Mouse (Mus musculus) CH12.LX (cell line): Measurements from ENCODE around the gene Kansl3. TPM values are rescaled to one million over a fixed set of nuclear protein-coding genes. Genes with fewer than 3 reads are reported as not detected.
A peak's percentile ranks its signal among the peaks of the same experiment; 100 is the strongest.

ENCODE experiments used
- DNase-seq: peaks from one replicate; pipeline ENCODE4 v3.0.0-alpha.2; 2013; ENCODE audit errors: extremely low read depth
- H3K27ac ChIP-seq: 2 replicates; pipeline ENCODE4 v1.5.1; 2012; ENCODE audit warnings: low read depth, mild to moderate bottlenecking, control low read depth, moderate library complexity; ENCODE audit not compliant: insufficient read depth
- H3K27me3 ChIP-seq: replicated peaks from 2 replicates; pipeline ENCODE3; 2012; ENCODE audit warnings: inconsistent platforms
- H3K36me3 ChIP-seq, 2 experiments: replicated peaks in 1 of 2; 2 replicates each; pipeline versions ENCODE3 to v1.6.1; 2012; ENCODE audit warnings: inconsistent platforms in 1 of 2, low read length in 1 of 2, mild to moderate bottlenecking in 1 of 2, mixed read lengths in 1 of 2, moderate library complexity in 1 of 2; ENCODE audit not compliant: control insufficient read depth in 1 of 2, insufficient read depth in 1 of 2
- H3K4me1 ChIP-seq, 2 experiments: 2 replicates each; pipeline ENCODE4 v1.6.1; 2012; ENCODE audit warnings: inconsistent platforms in 1 of 2, moderate library complexity in 1 of 2; ENCODE audit not compliant: insufficient read depth in 2 of 2, control insufficient read depth in 1 of 2
- H3K4me2 ChIP-seq: 2 replicates; pipeline ENCODE4 v1.6.1; 2012; ENCODE audit warnings: low read depth, mild to moderate bottlenecking, control low read depth; ENCODE audit not compliant: poor library complexity, insufficient read depth, severe bottlenecking
- H3K4me3 ChIP-seq, 3 experiments: fragments of 150-350 bp in 1 of 3; sonication (generic) in 1 of 3; replicated peaks in 1 of 3; 2 replicates each; pipeline versions ENCODE3 to v1.5.1; 2011 to 2012; ENCODE audit warnings: low read depth in 2 of 3, low read length in 2 of 3, mild to moderate bottlenecking in 2 of 3, moderate library complexity in 2 of 3, control low read depth in 1 of 3, improper control_type of control experiment in 1 of 3, inconsistent platforms in 1 of 3, mixed read lengths in 1 of 3; ENCODE audit not compliant: poor library complexity in 1 of 3
- H3K79me2 ChIP-seq: replicated peaks from 2 replicates; pipeline ENCODE4 v1.6.1; 2012; ENCODE audit warnings: mild to moderate bottlenecking, moderate library complexity; ENCODE audit not compliant: control insufficient read depth, poor library complexity, insufficient read depth, severe bottlenecking; ENCODE audit errors: extremely low read depth
- H3K9ac ChIP-seq: 2 replicates; pipeline ENCODE4 v1.6.1; 2012; ENCODE audit warnings: low read depth, mild to moderate bottlenecking, control low read depth, moderate library complexity; ENCODE audit not compliant: insufficient read depth
- H3K9me3 ChIP-seq: replicated peaks from 2 replicates; pipeline ENCODE3; 2012; ENCODE audit warnings: low read length, inconsistent platforms, mixed read lengths
- BHLHE40 ChIP-seq: IDR thresholded peaks from 2 replicates; pipeline ENCODE4 v1.6.1; 2011; ENCODE audit warnings: mild to moderate bottlenecking, low read depth, low read length, improper control_type of control experiment
- CHD1 ChIP-seq: IDR thresholded peaks from 2 replicates; pipeline ENCODE4 v1.6.1; 2012; ENCODE audit warnings: low read depth, low read length, improper control_type of control experiment, inconsistent platforms
- CHD2 ChIP-seq: IDR thresholded peaks from 2 replicates; pipeline ENCODE4 v1.6.1; 2011; ENCODE audit warnings: low read length, improper control_type of control experiment
- E2F4 ChIP-seq: IDR thresholded peaks from 2 replicates; pipeline ENCODE4 v1.6.1; 2011; ENCODE audit warnings: low read depth, low read length, improper control_type of control experiment; ENCODE audit not compliant: insufficient replicate concordance
- ELF1 ChIP-seq: IDR thresholded peaks from 2 replicates; pipeline ENCODE4 v1.6.1; 2014; ENCODE audit warnings: low read depth, mild to moderate bottlenecking, inconsistent platforms, low read length, improper control_type of control experiment
- ETS1 ChIP-seq: conservative IDR thresholded peaks from 2 replicates; pipeline ENCODE4 v1.6.1; 2012; ENCODE audit warnings: low read depth, mild to moderate bottlenecking, inconsistent platforms, low read length, improper control_type of control experiment, moderate library complexity
- IRF4 ChIP-seq: IDR thresholded peaks from 2 replicates; pipeline ENCODE4 v1.6.1; 2014; ENCODE audit warnings: low read depth, mild to moderate bottlenecking, inconsistent platforms, low read length, improper control_type of control experiment
- JUN ChIP-seq: IDR thresholded peaks from 2 replicates; pipeline ENCODE4 v1.6.1; 2011; ENCODE audit warnings: low read depth, mild to moderate bottlenecking, low read length, improper control_type of control experiment, moderate library complexity; ENCODE audit not compliant: insufficient read depth
- JUND ChIP-seq: conservative IDR thresholded peaks from 2 replicates; pipeline ENCODE4 v1.6.1; 2011; ENCODE audit warnings: low read depth, low read length, improper control_type of control experiment
- KAT2A ChIP-seq: IDR thresholded peaks from 2 replicates; pipeline ENCODE4 v1.6.1; 2012; ENCODE audit warnings: low read length, improper control_type of control experiment, inconsistent platforms; ENCODE audit not compliant: insufficient replicate concordance
- MAFK ChIP-seq: IDR thresholded peaks from 2 replicates; pipeline ENCODE4 v1.6.1; 2011; ENCODE audit warnings: low read length, improper control_type of control experiment; ENCODE audit not compliant: insufficient replicate concordance
- MAX ChIP-seq: IDR thresholded peaks from 2 replicates; pipeline ENCODE4 v1.6.1; 2011; ENCODE audit warnings: low read length, improper control_type of control experiment
- MAZ ChIP-seq: IDR thresholded peaks from 2 replicates; pipeline ENCODE4 v1.6.1; 2012; ENCODE audit warnings: low read depth, mild to moderate bottlenecking, inconsistent platforms, low read length, improper control_type of control experiment, moderate library complexity
- MEF2A ChIP-seq: IDR thresholded peaks from 2 replicates; pipeline ENCODE4 v1.6.1; 2014; ENCODE audit warnings: low read depth, mild to moderate bottlenecking, inconsistent platforms, low read length, improper control_type of control experiment, borderline replicate concordance
- NELFE ChIP-seq: IDR thresholded peaks from 2 replicates; pipeline ENCODE4 v1.6.1; 2011; ENCODE audit warnings: low read depth, low read length, improper control_type of control experiment
- NRF1 ChIP-seq: IDR thresholded peaks from 2 replicates; pipeline ENCODE4 v1.6.1; 2014; ENCODE audit warnings: low read depth, mild to moderate bottlenecking, inconsistent platforms, low read length, improper control_type of control experiment, moderate library complexity
- PAX5 ChIP-seq: IDR thresholded peaks from 2 replicates; pipeline ENCODE4 v1.6.1; 2012; ENCODE audit warnings: low read length, inconsistent platforms, mixed read lengths
- POLR2A ChIP-seq: IDR thresholded peaks from 2 replicates; pipeline ENCODE4 v1.6.1; 2011; ENCODE audit warnings: low read depth, mild to moderate bottlenecking, improper control_type of control experiment, low read length
- POLR2AphosphoS2 ChIP-seq: IDR thresholded peaks from 2 replicates; pipeline ENCODE4 v1.6.1; 2011; ENCODE audit warnings: low read depth, low read length, improper control_type of control experiment
- RAD21 ChIP-seq: IDR thresholded peaks from 2 replicates; pipeline ENCODE4 v1.6.1; 2011; ENCODE audit warnings: low read depth, mild to moderate bottlenecking, low read length, improper control_type of control experiment, moderate library complexity
- RCOR1 ChIP-seq: conservative IDR thresholded peaks from 2 replicates; pipeline ENCODE4 v1.6.1; 2012; ENCODE audit warnings: low read depth, mild to moderate bottlenecking, inconsistent platforms, low read length, improper control_type of control experiment
- SIN3A ChIP-seq: IDR thresholded peaks from 2 replicates; pipeline ENCODE4 v1.6.1; 2012; ENCODE audit warnings: low read length, improper control_type of control experiment, inconsistent platforms
- SMC3 ChIP-seq: IDR thresholded peaks from 2 replicates; pipeline ENCODE4 v1.6.1; 2011; ENCODE audit warnings: low read depth, low read length, improper control_type of control experiment
- TBP ChIP-seq: conservative IDR thresholded peaks from 2 replicates; pipeline ENCODE4 v1.6.1; 2011; ENCODE audit warnings: low read depth, low read length, improper control_type of control experiment
- TCF12 ChIP-seq: IDR thresholded peaks from 2 replicates; pipeline ENCODE4 v1.6.1; 2014; ENCODE audit warnings: low read depth, mild to moderate bottlenecking, inconsistent platforms, low read length, improper control_type of control experiment
- UBTF ChIP-seq: IDR thresholded peaks from 2 replicates; pipeline ENCODE4 v1.6.1; 2012; ENCODE audit warnings: low read depth, mild to moderate bottlenecking, inconsistent platforms, low read length, improper control_type of control experiment, moderate library complexity
- USF1 ChIP-seq: IDR thresholded peaks from 2 replicates; pipeline ENCODE4 v1.6.1; 2014; ENCODE audit warnings: low read depth, mild to moderate bottlenecking, inconsistent platforms, low read length, improper control_type of control experiment
- USF2 ChIP-seq: conservative IDR thresholded peaks from 2 replicates; pipeline ENCODE4 v1.6.1; 2011; ENCODE audit warnings: low read depth, low read length, improper control_type of control experiment
- ZC3H11A ChIP-seq: IDR thresholded peaks from 2 replicates; pipeline ENCODE4 v1.6.1; 2012; ENCODE audit warnings: low read depth, mild to moderate bottlenecking, inconsistent platforms, low read length, improper control_type of control experiment
- ZKSCAN1 ChIP-seq: IDR thresholded peaks from 2 replicates; pipeline ENCODE4 v1.6.1; 2012; ENCODE audit warnings: low read depth, inconsistent platforms, low read length, improper control_type of control experiment, borderline replicate concordance
- ZNF384 ChIP-seq: IDR thresholded peaks from 2 replicates; pipeline ENCODE4 v1.6.1; 2012; ENCODE audit warnings: low read depth, low read length, improper control_type of control experiment, inconsistent platforms
- dilution Hi-C: fragments of 300-500 bp; cut with MboI; formaldehyde crosslinking; loops from 2 replicates; pipeline ENCODE4 v1.14.3; 2020; ENCODE audit warnings: low sequenced_read_pairs; ENCODE audit not compliant: extremely low pct_unique_long_range_greater_than_20kb, extremely low pct_ligation_motif_present
- in situ Hi-C: fragments of 300-500 bp; cut with MboI; formaldehyde crosslinking; loops from 3 replicates; pipeline ENCODE4 v1.14.3; 2019; ENCODE audit warnings: low sequenced_read_pairs, low pct_ligation_motif_present, low pct_unique_long_range_greater_than_20kb, mixed read lengths
- polyA plus RNA-seq: library from polyadenylated mRNA; unstranded; fragments of >175 nt; gene quantifications from 2 replicates; pipeline ENCODE4 v1.2.1, GENCODE M21; 2012; ENCODE audit warnings: low read depth; ENCODE audit not compliant: insufficient read length
- total RNA-seq, 2 experiments: library from RNA; depleted of rRNA; stranded (reverse); fragments of 300-350 nt in 1 of 2; fragments of >200 nt in 1 of 2; gene quantifications; 2 replicates each; pipeline ENCODE4 v1.2.3; 2012 to 2014

Kansl3 gene
- total and polyA plus RNA-seq, 3 experiments, result 14.3 to 21.2 (median 17.0) TPM

DNA sequence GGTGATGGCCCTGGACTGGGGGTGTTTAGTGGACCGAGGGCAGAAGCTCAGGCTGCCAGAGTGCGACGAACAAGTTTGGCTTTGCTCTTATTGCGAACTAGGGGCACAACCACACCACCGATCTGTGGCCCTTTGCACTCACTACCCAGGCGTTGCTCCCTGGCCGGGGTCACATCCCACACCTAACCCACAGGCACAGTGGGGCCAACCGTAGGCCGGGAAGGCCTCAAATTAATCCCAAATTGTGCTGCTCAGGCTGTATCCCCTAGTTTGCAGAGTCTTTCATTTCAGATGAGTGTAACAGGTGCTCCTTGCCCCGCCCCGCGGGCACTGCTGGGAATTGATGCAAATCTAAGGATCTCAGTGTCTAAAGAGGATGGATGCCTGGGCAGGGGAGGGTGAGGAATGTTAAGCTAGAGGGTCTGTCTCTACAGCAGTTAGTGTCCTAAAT is 60.5 kb downstream of the Kansl3 start:
- no peak for TF ChIP-seq USF2
- TF ChIP-seq NELFE, result no peak
- H3K4me2 ChIP-seq, result peak overlapping the region; percentile 83
- H3K9ac ChIP-seq, result peak overlapping the region; percentile 82
- in situ Hi-C loops (no loop called here), dilution Hi-C loops (no loop called here)
- peak overlapping the region; percentile 80 for H3K27ac ChIP-seq
- peaks cover 5% of the 10 kb centered on the region for H3K27me3 ChIP-seq
- H3K4me3 ChIP-seq, result peak overlapping the region; percentile 64 to 73 (median 70)
- peak; percentile 48 for DNase-seq
- peaks cover 13% of the 10 kb centered on the region for H3K79me2 ChIP-seq
- no peaks in the 10 kb centered on the region for H3K9me3 ChIP-seq
- peaks cover 19 to 60% of the 10 kb centered on the region in 2 experiments for H3K4me1 ChIP-seq
- peaks cover 11 to 33% of the 10 kb centered on the region in 2 experiments for H3K36me3 ChIP-seq

DNA sequence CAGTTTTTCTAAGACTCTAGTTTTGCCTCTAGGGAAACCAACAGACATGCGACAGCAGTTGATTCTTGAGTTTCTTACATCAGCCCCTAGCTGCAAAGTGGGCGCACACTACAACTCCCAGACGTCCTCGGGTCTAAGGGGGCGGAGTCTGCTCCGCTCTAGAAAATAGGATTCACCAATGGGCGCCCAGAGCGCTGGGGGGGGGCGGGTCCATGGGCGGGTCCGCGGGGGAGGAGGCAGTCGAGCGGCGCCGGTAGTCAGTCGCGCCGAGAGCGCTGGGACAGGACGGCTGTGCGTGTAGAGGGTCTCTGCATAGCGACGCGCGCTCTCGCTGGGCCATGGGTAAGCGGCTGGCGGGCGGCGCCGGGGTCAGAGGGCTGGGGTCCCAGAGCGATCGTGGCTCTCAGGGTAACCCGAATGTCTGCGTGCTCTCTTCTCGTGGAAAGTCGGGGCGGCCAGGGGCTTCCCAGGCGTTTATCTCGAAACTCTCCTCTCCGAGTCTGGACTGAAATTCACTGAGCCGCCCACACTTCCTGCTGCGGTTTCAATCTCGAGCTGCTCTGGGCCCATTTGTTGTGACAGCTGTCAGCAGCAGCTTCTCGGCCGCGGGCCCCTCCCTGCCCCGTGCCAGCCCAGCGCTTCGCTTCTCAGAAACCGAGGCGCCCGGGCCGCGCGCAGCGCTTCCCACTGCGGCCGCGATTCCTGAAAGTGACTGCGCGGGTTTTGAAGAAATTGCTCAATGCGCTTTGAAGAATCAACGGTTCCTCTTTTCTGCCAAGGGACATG is 61.3 kb downstream of the Kansl3 start, which contains the start of gene Arid5a:
Gene Arid5a, plus strand, starts transcription at position 239 of the 786 bp plus-strand sequence.
- Histone ChIP-seq H3K27me3 (peaks cover 5% of the 10 kb centered on the region), H3K4me2 (peak within 1 kb of the TSS; percentile 83), H3K36me3 (peaks cover 11 to 27% of the 10 kb centered on the region in 2 experiments), H3K4me1 (peaks cover 21 to 63% of the 10 kb centered on the region in 2 experiments), H3K9ac (peak within 1 kb of the TSS; percentile 82), H3K79me2 (peaks cover 13% of the 10 kb centered on the region), H3K4me3 (peak within 1 kb of the TSS; percentile 64 to 73 (median 70)), H3K9me3 (no peaks in the 10 kb centered on the region), H3K27ac (peak within 1 kb of the TSS; percentile 81)
- in situ Hi-C loops (no loop called here), dilution Hi-C loops (no loop called here)
- DNase-seq, result peak; percentile 97
- TF ChIP-seq RCOR1 (peak; percentile 79), TBP (peak; percentile 27; the same call in 1 of the 2 replicates), MAZ (peak; percentile 79; the same call in 1 of the 2 replicates), USF1 (no peak), NRF1 (no peak; the same call in 1 of the 2 replicates), MEF2A (peak; percentile 73; the same call in 1 of the 2 replicates), CHD2 (peak; percentile 48; the same call in 1 of the 2 replicates), KAT2A (peak; percentile 89; the same call in 1 of the 2 replicates), E2F4 (no peak), TCF12 (peak; percentile 84), MAFK (0 out of 2 replicates have a peak, but pooled peaks have one; percentile 50), CHD1 (peak; percentile 60; the same call in 1 of the 2 replicates), ZC3H11A (no peak), POLR2AphosphoS2 (peak; percentile 97), POLR2A (peak; percentile 100), SIN3A (peak; percentile 97), MAX (peak; percentile 84), SMC3 (no peak), ZKSCAN1 (no peak), JUND (no peak), JUN (no peak), ZNF384 (no peak), IRF4 (peak; percentile 67), PAX5 (no peak), RAD21 (no peak), UBTF (peak; percentile 88), ETS1 (peak; percentile 78), ELF1 (peak; percentile 27), BHLHE40 (peak; percentile 95)
